Mouse (Mus musculus) spleen, adult 2 months (tissue): Measurements from ENCODE around the gene Oit3.
"Not testable (repeated sequence)": the region's sequence is repeated elsewhere in the genome, so short reads cannot be mapped to it uniquely, and the experiment has no call there.

Experiments used
- CTCF ChIP-seq: fragments of 200-500 bp; IDR thresholded peaks from 2 replicates; pipeline ENCODE4 v1.5.1; 2011; ENCODE audit warnings: mild to moderate bottlenecking, inconsistent platforms; ENCODE audit not compliant: insufficient read depth, insufficient read length, insufficient replicate concordance; ENCODE audit errors: extremely low read depth
- POLR2A ChIP-seq: fragments of 200-500 bp; IDR thresholded peaks from 2 replicates; pipeline ENCODE4 v1.6.1; 2011; ENCODE audit warnings: low read depth, low read length, inconsistent platforms

DNA sequence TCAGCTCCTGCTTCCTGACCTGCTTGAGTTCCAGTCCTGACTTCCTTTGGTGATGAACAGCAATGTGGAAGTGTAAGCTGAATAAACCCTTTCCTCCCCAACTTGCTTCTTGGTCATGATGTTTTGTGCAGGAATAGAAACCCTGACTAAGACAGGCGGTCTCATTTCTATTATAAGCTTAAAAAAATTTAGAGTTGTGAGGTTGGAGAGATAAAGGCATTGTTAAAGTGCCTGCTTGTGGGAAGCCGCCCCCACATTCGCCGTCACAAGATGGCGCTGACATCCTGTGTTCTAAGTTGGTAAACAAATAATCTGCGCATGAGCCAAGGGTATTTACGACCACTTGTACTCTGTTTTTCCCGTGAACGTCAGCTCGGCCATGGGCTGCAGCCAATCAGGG, 60.0 kb downstream of the Oit3 start:
- TF ChIP-seq POLR2A, CTCF: not testable (repeated sequence)
